Mouse (Mus musculus): ENCODE data around the gene Crim1.

Crim1 gene

GRCm38 (mm10) chr17:78209646-78210045, 9.6 kb downstream of the Crim1 start:
- no peak for DNase-seq (ENCODE audit: low spot score in 2 of 2)

GRCm38 (mm10) chr17:78211881-78212280, 11.8 kb downstream of the Crim1 start:
- DNase-seq (ENCODE audit: low spot score in 2 of 2) = no peak

GRCm38 (mm10) chr17:78213128-78213527, 13.1 kb downstream of the Crim1 start:
- no peak for DNase-seq (ENCODE audit: low spot score in 2 of 2)

GRCm38 (mm10) chr17:78216526-78216925, 16.5 kb downstream of the Crim1 start:
- no peak for DNase-seq (ENCODE audit: low spot score in 2 of 2)

- DNase-seq (ENCODE audit: low spot score in 2 of 2) = no peak
These were observed 17.4 kb downstream of the Crim1 start for GRCm38 (mm10) chr17:78217406-78217805.

- no peak for DNase-seq (ENCODE audit: low spot score in 2 of 2)
These were observed 18.6 kb downstream of the Crim1 start for GRCm38 (mm10) chr17:78218506-78219232.

- no peak for DNase-seq (ENCODE audit: low spot score in 2 of 2)
These were observed 21.1 kb downstream of the Crim1 start for GRCm38 (mm10) chr17:78221007-78221642.

GRCm38 (mm10) chr17:78221860-78222259, 21.8 kb downstream of the Crim1 start:
- DNase-seq (ENCODE audit: low spot score in 2 of 2) = no peak

GRCm38 (mm10) chr17:78223988-78224387, 23.9 kb downstream of the Crim1 start:
- DNase-seq (ENCODE audit: low spot score in 2 of 2) = no peak

GRCm38 (mm10) chr17:78225547-78225946, 25.5 kb downstream of the Crim1 start:
- DNase-seq (ENCODE audit: low spot score in 2 of 2) = no peak

GRCm38 (mm10) chr17:78227211-78227610, 27.2 kb downstream of the Crim1 start:
- no peak for DNase-seq (ENCODE audit: low spot score in 2 of 2)

- DNase-seq (ENCODE audit: low spot score in 2 of 2) = no peak
These were observed 31.5 kb downstream of the Crim1 start for GRCm38 (mm10) chr17:78231567-78231966.

GRCm38 (mm10) chr17:78232703-78233102, 32.7 kb downstream of the Crim1 start:
- no peak for DNase-seq (ENCODE audit: low spot score in 2 of 2)

- no peak for DNase-seq (ENCODE audit: low spot score in 2 of 2)
These were observed 33.8 kb downstream of the Crim1 start for GRCm38 (mm10) chr17:78233873-78234272.

- no peak for DNase-seq (ENCODE audit: low spot score in 2 of 2)
These were observed 36.1 kb downstream of the Crim1 start for GRCm38 (mm10) chr17:78236126-78236525.

- DNase-seq (ENCODE audit: low spot score in 2 of 2) = no peak
These were observed 37.9 kb downstream of the Crim1 start for GRCm38 (mm10) chr17:78237954-78238353.

- DNase-seq (ENCODE audit: low spot score in 2 of 2) = no peak
These were observed 40.1 kb downstream of the Crim1 start for GRCm38 (mm10) chr17:78240161-78240560.

GRCm38 (mm10) chr17:78241238-78241637, 41.2 kb downstream of the Crim1 start:
- DNase-seq (ENCODE audit: low spot score in 2 of 2) = no peak

GRCm38 (mm10) chr17:78244752-78245151, 44.7 kb downstream of the Crim1 start:
- DNase-seq (ENCODE audit: low spot score in 2 of 2) = no peak

GRCm38 (mm10) chr17:78245444-78245843, 45.4 kb downstream of the Crim1 start:
- no peak for DNase-seq (ENCODE audit: low spot score in 2 of 2)

- no peak for DNase-seq (ENCODE audit: low spot score in 2 of 2)
These were observed 46.8 kb downstream of the Crim1 start for GRCm38 (mm10) chr17:78246634-78247383.

GRCm38 (mm10) chr17:78248197-78248596, 48.1 kb downstream of the Crim1 start:
- no peak for DNase-seq (ENCODE audit: low spot score in 2 of 2)

- DNase-seq (ENCODE audit: low spot score in 2 of 2) = no peak
These were observed 48.9 kb downstream of the Crim1 start for GRCm38 (mm10) chr17:78248943-78249342.

All from left cerebral cortex, adult 9 months (tissue).